In the genomic region with DNA sequence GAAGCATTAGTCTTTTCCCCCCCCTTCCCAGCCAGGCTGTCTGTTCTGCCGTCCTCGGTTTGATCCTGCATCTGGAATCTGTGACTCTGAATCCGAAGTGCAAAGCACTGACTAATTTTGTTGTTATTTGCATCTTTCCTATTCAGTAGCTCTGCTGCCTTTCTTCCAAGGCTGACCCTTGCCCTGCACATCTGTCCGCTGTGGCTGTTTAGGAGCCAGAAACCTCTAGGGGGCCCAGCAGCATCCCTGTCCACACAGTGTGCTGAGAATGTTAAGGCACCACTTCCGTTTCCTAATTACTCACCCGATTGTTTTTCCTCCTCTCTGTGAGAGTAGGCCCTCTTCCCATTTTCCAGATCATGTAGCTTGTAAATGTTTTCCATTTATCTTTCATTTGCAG, we compare ENCODE assay signal across 16 mouse cellular contexts.
DNase-seq lines count a peak whose midpoint lies in the region; ATAC-seq and TF ChIP-seq lines count a peak whose summit lies in the region.
"Had no signal": no experiment of that assay in that cellular context is flagged by ENCODE, and none has a peak within 500 bp of the region (broad histone marks: within the 10 kb centered on the region; RNA-seq: fewer than 3 reads in every experiment).

No protein-coding gene starts in this region.

- H3K36me3 ChIP-seq in intestine, postnatal 0 days (ENCODE audit: control insufficient read depth, insufficient read depth): no peaks in the 10 kb centered on the region
- H3K36me3 ChIP-seq in intestine, embryonic 15.5 days: no peaks in the 10 kb centered on the region
- H3K36me3 ChIP-seq: embryonic facial prominence, embryonic 15.5 days; limb, embryonic 12.5 days had no signal

- no peak for ATAC-seq in intestine, postnatal 0 days
- no peak for ATAC-seq in intestine, embryonic 15.5 days
- ATAC-seq in inflammation-experienced regulatory T-cells, adult 6 months: no peak

- DNase-seq in brain, adult 2 months (ENCODE audit: low read depth, low spot score): peak; percentile 8
- peak; percentile 62 for DNase-seq in embryo, embryonic 9.5 days (ENCODE audit: extremely low spot score)
- DNase-seq in mesoderm, embryonic 11.5 days (ENCODE audit: low read depth, low spot score): peak; percentile 4
- DNase-seq in heart, postnatal 36 days: no peak
- DNase-seq in natural killer cell, adult 2 months (ENCODE audit: low spot score in 2 of 2): no peak
- DNase-seq: cerebellum, adult 9-11 months; heart, adult 11 months; kidney, adult 8-10 months; layer of hippocampus, adult 9-11 months; right cerebral cortex, postnatal 14 days; thymus, postnatal 14 days had no signal

- no peak overlapping the region for H3K9ac ChIP-seq in intestine, postnatal 0 days (ENCODE audit: low read depth, low read length)
- no peak overlapping the region for H3K9ac ChIP-seq in intestine, embryonic 15.5 days
- H3K9ac ChIP-seq: embryonic facial prominence, embryonic 15.5 days; limb, embryonic 12.5 days had no signal

- no peak overlapping the region for H3K4me2 ChIP-seq in intestine, postnatal 0 days (replicated peaks; ENCODE audit: low read depth)
- H3K4me2 ChIP-seq in intestine, embryonic 15.5 days (replicated peaks): no peak overlapping the region
- H3K4me2 ChIP-seq: embryonic facial prominence, embryonic 15.5 days; limb, embryonic 12.5 days had no signal

- TF ChIP-seq CTCF in intestine, postnatal 0 days (IDR thresholded peaks at IDR 0.05; ENCODE audit: low read depth): peak; percentile 24; the same call in 1 of the 2 replicates

- 49% methylated on average over 6 of the region's 6 CpGs for WGBS in intestine, postnatal 0 days
- 33% methylated on average over 6 of the region's 6 CpGs for WGBS in intestine, embryonic 15.5 days

- intact Hi-C loops in heart, postnatal 36 days (cut with DNase I): no loop called here

- no peaks in the 10 kb centered on the region for H3K9me3 ChIP-seq in intestine, postnatal 0 days (ENCODE audit: control insufficient read depth)
- H3K9me3 ChIP-seq in intestine, embryonic 15.5 days: no peaks in the 10 kb centered on the region
- H3K9me3 ChIP-seq: embryonic facial prominence, embryonic 15.5 days; limb, embryonic 12.5 days had no signal

- no peaks in the 10 kb centered on the region for H3K4me1 ChIP-seq in intestine, postnatal 0 days (replicated peaks; ENCODE audit: control insufficient read depth, insufficient read depth, low read length)
- no peaks in the 10 kb centered on the region for H3K4me1 ChIP-seq in intestine, embryonic 15.5 days (replicated peaks)
- H3K4me1 ChIP-seq: embryonic facial prominence, embryonic 15.5 days; limb, embryonic 12.5 days had no signal

- H3K27me3 ChIP-seq in intestine, postnatal 0 days (replicated peaks; ENCODE audit: control insufficient read depth, insufficient read depth, low read length): no peaks in the 10 kb centered on the region
- H3K27me3 ChIP-seq in intestine, embryonic 15.5 days (replicated peaks): no peaks in the 10 kb centered on the region
- H3K27me3 ChIP-seq: embryonic facial prominence, embryonic 15.5 days; limb, embryonic 12.5 days had no signal

- no peak overlapping the region for H3K4me3 ChIP-seq in intestine, postnatal 0 days (ENCODE audit: low read depth, low read length)
- no peak overlapping the region for H3K4me3 ChIP-seq in intestine, embryonic 15.5 days (replicated peaks)
- H3K4me3 ChIP-seq: embryonic facial prominence, embryonic 15.5 days; limb, embryonic 12.5 days had no signal

- H3K27ac ChIP-seq in intestine, postnatal 0 days (ENCODE audit: low read depth, low read length): no peak overlapping the region
- no peak overlapping the region for H3K27ac ChIP-seq in intestine, embryonic 15.5 days
- H3K27ac ChIP-seq: embryonic facial prominence, embryonic 15.5 days; limb, embryonic 12.5 days had no signal

Comparison
In these comparisons a context has a peak if more than half of its experiments do, and no peak if none do; other contexts are left out.
1. DNase-seq: peak in brain, adult 2 months (single experiment), embryo, embryonic 9.5 days (single experiment) and mesoderm, embryonic 11.5 days (single experiment); none in heart, postnatal 36 days (0 of 2) and natural killer cell, adult 2 months (0 of 2).